Comparison of ENCODE assay signal across 9 mouse cellular contexts in the genomic region with DNA sequence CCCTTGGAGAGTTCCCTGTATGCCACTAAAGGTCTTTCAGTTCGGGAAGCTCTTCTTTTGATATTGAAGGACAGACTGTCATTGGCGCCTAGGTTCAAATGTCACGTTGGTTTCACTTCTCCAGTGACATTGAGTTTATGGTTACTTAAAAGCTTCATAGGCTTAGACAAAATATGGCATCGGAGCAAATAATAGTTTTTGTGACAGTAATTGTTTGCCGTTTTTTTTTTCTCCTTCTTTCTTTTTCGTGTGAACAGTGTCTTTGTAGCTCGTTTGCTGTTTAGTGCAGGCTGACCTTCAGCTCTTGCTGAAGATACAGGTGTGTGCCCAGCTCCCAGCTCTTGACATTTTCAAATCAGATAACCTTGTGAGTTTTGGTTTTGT. TPM values are rescaled to one million over a fixed set of nuclear protein-coding genes. Genes with fewer than 3 reads are reported as not detected.
DNase-seq lines count a peak whose midpoint lies in the region; ATAC-seq and TF ChIP-seq lines count a peak whose summit lies in the region.
"Had no signal": no experiment of that assay in that cellular context is flagged by ENCODE, and none has a peak within 500 bp of the region (broad histone marks: within the 10 kb centered on the region; RNA-seq: fewer than 3 reads in every experiment).

No protein-coding gene starts in this region.

- peaks cover 27% of the 10 kb centered on the region for H3K36me3 ChIP-seq in megakaryocyte, embryonic 14.5 days (replicated peaks; ENCODE audit: low read length)
- H3K36me3 ChIP-seq in forebrain, embryonic 13.5 days (ENCODE audit: poor library complexity, severe bottlenecking), result peaks cover 21% of the 10 kb centered on the region
- H3K36me3 ChIP-seq in limb, embryonic 14.5 days (ENCODE audit: control insufficient read depth, insufficient read depth, low read length), result peaks cover 15% of the 10 kb centered on the region
- peaks cover 3% of the 10 kb centered on the region; the same call in 1 of the 2 replicates for H3K36me3 ChIP-seq in splenic B cell, adult 2 months (ENCODE audit: control insufficient read depth, insufficient read depth, low read length, poor library complexity, severe bottlenecking)

- no peak for TF ChIP-seq POLR2A in limb, embryonic 14.5 days (IDR thresholded peaks at IDR 0.05; ENCODE audit: borderline replicate concordance, extremely low read depth, insufficient read depth, insufficient read length)

- H3K27ac ChIP-seq in forebrain, embryonic 13.5 days, result no peak overlapping the region
- no peak overlapping the region for H3K27ac ChIP-seq in limb, embryonic 14.5 days (replicated peaks; ENCODE audit: low read depth, low read length)

- peaks cover 3% of the 10 kb centered on the region for H3K27me3 ChIP-seq in megakaryocyte, embryonic 14.5 days (replicated peaks)
- H3K27me3 ChIP-seq in forebrain, embryonic 13.5 days, result no peaks in the 10 kb centered on the region
- no peaks in the 10 kb centered on the region for H3K27me3 ChIP-seq in limb, embryonic 14.5 days (ENCODE audit: control insufficient read depth, insufficient read depth, low read length)
- H3K27me3 ChIP-seq in splenic B cell, adult 2 months (ENCODE audit: control insufficient read depth, insufficient read depth, low read length, poor library complexity, severe bottlenecking), result no peaks in the 10 kb centered on the region

- peak overlapping the region; percentile 99 for H3K4me2 ChIP-seq in forebrain, embryonic 13.5 days
- H3K4me2 ChIP-seq in limb, embryonic 14.5 days (replicated peaks; ENCODE audit: low read depth, low read length, severe bottlenecking), result peak overlapping the region; percentile 98

- ATAC-seq in megakaryocyte, adult 5-6 weeks (ENCODE audit: poor library complexity, severe bottlenecking), result no peak
- no peak for ATAC-seq in forebrain, embryonic 13.5 days
- ATAC-seq in limb, embryonic 14.5 days (ENCODE audit: low FRiP score, low read depth), result no peak
- no peak for ATAC-seq in cerebellum, adult (ENCODE audit: insufficient number of reproducible peaks, low FRiP score, low TSS enrichment)

- H3K4me3 ChIP-seq in megakaryocyte, embryonic 14.5 days (replicated peaks), result peak overlapping the region; percentile 100
- H3K4me3 ChIP-seq in forebrain, embryonic 13.5 days, result peak overlapping the region; percentile 76
- H3K4me3 ChIP-seq in limb, embryonic 14.5 days (replicated peaks; ENCODE audit: low read length), result peak overlapping the region; percentile 96

- no peak for DNase-seq in limb, embryonic 14.5 days (ENCODE audit: low spot score)
- DNase-seq in splenic B cell, adult 2 months (ENCODE audit: low read depth, low spot score), result peak; percentile 65
- DNase-seq in ovary, adult 18-20 months (ENCODE audit: low spot score), result no peak
- no peak for DNase-seq in left cerebral cortex, adult 9 months (ENCODE audit: low spot score in 2 of 2)
- DNase-seq: cerebellum, adult 9-10 months had no signal

- WGBS in forebrain, embryonic 13.5 days, result 50% methylated on average over 7 of the region's 7 CpGs
- WGBS in limb, embryonic 14.5 days, result 56% methylated on average over 7 of the region's 7 CpGs

- peak overlapping the region; percentile 93; the same call in 1 of the 2 replicates for H3K9ac ChIP-seq in forebrain, embryonic 13.5 days
- peak overlapping the region; percentile 81 for H3K9ac ChIP-seq in limb, embryonic 14.5 days (ENCODE audit: low read depth, low read length, severe bottlenecking)

- H3K4me1 ChIP-seq in megakaryocyte, embryonic 14.5 days, result peaks cover 49% of the 10 kb centered on the region
- H3K4me1 ChIP-seq in forebrain, embryonic 13.5 days, result peaks cover 19% of the 10 kb centered on the region
- H3K4me1 ChIP-seq in limb, embryonic 14.5 days (ENCODE audit: control insufficient read depth, insufficient read depth, low read length), result peaks cover 13% of the 10 kb centered on the region

- H3K9me3 ChIP-seq in megakaryocyte, embryonic 14.5 days, result no peaks in the 10 kb centered on the region
- no peaks in the 10 kb centered on the region for H3K9me3 ChIP-seq in forebrain, embryonic 13.5 days (replicated peaks)
- no peaks in the 10 kb centered on the region for H3K9me3 ChIP-seq in limb, embryonic 14.5 days (ENCODE audit: control insufficient read depth, low read length)

RNA-seq across cellular contexts. Expression of a gene that starts 1.6 kb away (rescaled TPM):
- 4.8 and 5.0 TPM in 2 replicates for polyA plus RNA-seq in megakaryocyte, embryonic 14.5 days (2012; ENCODE audit: insufficient read depth, low replicate concordance)
- 18.6 and 18.8 TPM in 2 replicates for total RNA-seq in megakaryocyte, adult 5-6 weeks (2015)
- total RNA-seq in megakaryocyte, adult 5-6 weeks (2017), result 19.9 and 22.0 TPM in 2 replicates
- 7.5 and 7.7 TPM in 2 replicates for polyA plus RNA-seq in forebrain, embryonic 13.5 days (2015; fragmentation: Nextera tagmentation; extraction: Ambion mirVana)
- polyA plus RNA-seq in limb, embryonic 14.5 days (2012; rRNA removed), result 11.5 and 13.7 TPM in 2 replicates
- polyA plus RNA-seq in limb, embryonic 14.5 days (2014; fragmentation: Nextera tagmentation; extraction: Ambion mirVana), result 7.6 and 8.9 TPM in 2 replicates

RNA-seq across cellular contexts. Expression of a gene that starts 21.5 kb away (rescaled TPM):
- 3.2 and 11.9 TPM in 2 replicates for polyA plus RNA-seq in megakaryocyte, embryonic 14.5 days (2012; ENCODE audit: insufficient read depth, low replicate concordance)
- total RNA-seq in megakaryocyte, adult 5-6 weeks (2015), result 3.2 and 4.3 TPM in 2 replicates
- 3.5 and 6.5 TPM in 2 replicates for total RNA-seq in megakaryocyte, adult 5-6 weeks (2017)
- 4.8 and 4.9 TPM in 2 replicates for polyA plus RNA-seq in forebrain, embryonic 13.5 days (2015; fragmentation: Nextera tagmentation; extraction: Ambion mirVana)
- polyA plus RNA-seq in limb, embryonic 14.5 days (2012; rRNA removed), result 28.3 and 38.3 TPM in 2 replicates
- polyA plus RNA-seq in limb, embryonic 14.5 days (2014; fragmentation: Nextera tagmentation; extraction: Ambion mirVana), result 5.5 TPM in 2 replicates
